Mouse (Mus musculus) embryonic facial prominence, embryonic 15.5 days (tissue): ENCODE data around the gene Cxcl12. TPM values are rescaled to one million over a fixed set of nuclear protein-coding genes. Genes with fewer than 3 reads are reported as not detected.

Experiments used
- ATAC-seq: fragments of 200-750 bp; cut with Nextera tagmentation; 2 replicates; pipeline ENCODE4 v1.8.0; 2017; ENCODE audit warnings: low read depth, moderate TSS enrichment; ENCODE audit not compliant: insufficient number of reproducible peaks, low FRiP score, low TSS enrichment
- H3K27ac ChIP-seq: fragments of 300-500 bp; sonication (generic); replicated peaks from 2 replicates; pipeline ENCODE4 v1.5.1; 2015; ENCODE audit warnings: mild to moderate bottlenecking, inconsistent platforms
- H3K27me3 ChIP-seq: fragments of 300-500 bp; sonication (generic); 2 replicates; pipeline ENCODE4 v1.6.1; 2015; ENCODE audit warnings: inconsistent platforms
- H3K36me3 ChIP-seq: fragments of 300-500 bp; sonication (generic); 2 replicates; pipeline ENCODE4 v1.6.1; 2015; ENCODE audit warnings: mild to moderate bottlenecking, inconsistent platforms
- H3K4me1 ChIP-seq: fragments of 300-500 bp; sonication (generic); 2 replicates; pipeline ENCODE4 v1.6.1; 2015; ENCODE audit warnings: inconsistent platforms
- H3K4me2 ChIP-seq: fragments of 300-500 bp; sonication (generic); replicated peaks from 2 replicates; pipeline ENCODE4 v1.6.1; 2015; ENCODE audit warnings: mild to moderate bottlenecking, inconsistent platforms
- H3K4me3 ChIP-seq: fragments of 300-500 bp; sonication (generic); replicated peaks from 2 replicates; pipeline ENCODE4 v1.5.1; 2015; ENCODE audit warnings: mild to moderate bottlenecking, inconsistent platforms
- H3K9ac ChIP-seq: fragments of 300-500 bp; sonication (generic); 2 replicates; pipeline ENCODE4 v1.6.1; 2015; ENCODE audit warnings: inconsistent platforms
- H3K9me3 ChIP-seq: fragments of 300-500 bp; sonication (generic); replicated peaks from 2 replicates; pipeline ENCODE4 v1.6.1; 2016; ENCODE audit warnings: inconsistent platforms
- WGBS: fragments of 180-500 bp; shearing (Covaris S2); methylation state at CpG from one replicate; pipeline ENCODE4 v1.1.7; 2015; 5-methylcytosine and 5-hydroxymethylcytosine counted together
- polyA plus RNA-seq: library from polyadenylated mRNA; unstranded; fragments of >200 nt; fragmentation: Nextera tagmentation; extraction: Ambion mirVana; gene quantifications from 2 replicates; pipeline ENCODE4 v1.2.1, GENCODE M21; 2015

Gene Cxcl12
- polyA plus RNA-seq, 1 experiment from 2014 or later = 261 TPM

DNA sequence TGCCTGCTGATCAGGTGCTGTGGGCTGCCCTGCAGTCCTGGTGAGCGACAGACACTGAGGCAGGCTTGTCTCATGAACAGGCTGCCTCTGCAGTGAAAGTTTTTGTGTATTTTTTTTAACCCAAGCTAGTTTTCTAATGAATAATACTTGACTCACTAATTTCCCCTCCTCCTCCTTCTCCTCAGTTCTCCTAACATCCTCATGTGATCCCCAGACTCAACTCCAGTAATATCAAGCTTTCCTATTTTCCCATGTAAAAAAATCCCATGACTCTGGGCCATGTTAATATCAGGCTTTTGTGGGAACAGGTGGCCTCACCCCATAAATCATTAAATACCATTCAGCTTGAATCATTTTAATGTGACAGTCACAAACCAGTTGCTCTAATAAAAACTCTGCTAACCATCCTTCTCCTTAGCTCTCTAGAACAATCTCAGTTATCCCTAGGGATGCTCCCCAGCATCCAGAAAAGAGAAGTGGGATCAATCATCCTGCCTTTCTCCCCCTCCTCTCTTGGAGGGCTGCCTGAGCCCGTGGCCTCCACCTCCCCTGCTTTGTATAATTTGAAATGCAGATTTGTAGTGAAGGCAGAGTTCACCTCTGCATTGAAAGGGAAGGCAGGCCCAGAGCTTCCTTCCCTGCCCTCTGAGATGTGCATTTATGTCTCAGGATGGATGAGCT is 6.9 kb downstream of the Cxcl12 start:
- peaks cover 19% of the 10 kb centered on the region; the same call in 1 of the 2 replicates for H3K36me3 ChIP-seq
- no peaks in the 10 kb centered on the region for H3K9me3 ChIP-seq
- H3K27me3 ChIP-seq = peaks cover 22% of the 10 kb centered on the region
- H3K27ac ChIP-seq = no peak overlapping the region
- H3K4me2 ChIP-seq = no peak overlapping the region
- H3K4me1 ChIP-seq = 0 out of 2 replicates have a peak, but pooled peaks cover 14% of the 10 kb centered on the region
- H3K9ac ChIP-seq = no peak overlapping the region
- no peak overlapping the region for H3K4me3 ChIP-seq
- WGBS = 64% methylated on average over 2 of the region's 2 CpGs
- no peak for ATAC-seq

DNA sequence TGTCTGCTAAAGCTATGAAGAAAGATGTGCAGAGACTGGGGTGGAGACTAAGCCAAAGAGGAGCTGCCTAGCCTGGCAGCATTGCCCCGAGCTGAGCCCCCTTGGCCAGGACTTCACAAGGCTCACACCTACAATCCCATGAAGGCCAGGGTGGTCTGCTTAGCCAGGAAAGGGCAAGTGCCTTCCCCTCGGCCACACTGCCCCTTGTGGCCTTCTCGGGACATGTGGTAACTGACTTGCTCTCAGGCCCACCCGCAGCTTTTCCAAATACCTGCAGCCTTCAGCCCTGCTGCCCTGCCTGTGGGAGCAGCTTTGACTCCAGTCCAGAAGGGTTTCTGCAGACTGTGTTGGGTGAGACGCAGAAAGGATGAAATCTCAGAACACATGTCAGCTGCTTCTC is 8.1 kb downstream of the Cxcl12 start:
- WGBS = 37% methylated on average over 5 of the region's 5 CpGs
- no peak for ATAC-seq
- H3K9me3 ChIP-seq = no peaks in the 10 kb centered on the region
- H3K9ac ChIP-seq = no peak overlapping the region
- no peak overlapping the region for H3K27ac ChIP-seq
- no peak overlapping the region for H3K4me2 ChIP-seq
- H3K27me3 ChIP-seq = peaks cover 13% of the 10 kb centered on the region
- H3K36me3 ChIP-seq = peaks cover 19% of the 10 kb centered on the region; the same call in 1 of the 2 replicates
- H3K4me3 ChIP-seq = no peak overlapping the region
- H3K4me1 ChIP-seq = 0 out of 2 replicates have a peak, but pooled peaks cover 14% of the 10 kb centered on the region

DNA sequence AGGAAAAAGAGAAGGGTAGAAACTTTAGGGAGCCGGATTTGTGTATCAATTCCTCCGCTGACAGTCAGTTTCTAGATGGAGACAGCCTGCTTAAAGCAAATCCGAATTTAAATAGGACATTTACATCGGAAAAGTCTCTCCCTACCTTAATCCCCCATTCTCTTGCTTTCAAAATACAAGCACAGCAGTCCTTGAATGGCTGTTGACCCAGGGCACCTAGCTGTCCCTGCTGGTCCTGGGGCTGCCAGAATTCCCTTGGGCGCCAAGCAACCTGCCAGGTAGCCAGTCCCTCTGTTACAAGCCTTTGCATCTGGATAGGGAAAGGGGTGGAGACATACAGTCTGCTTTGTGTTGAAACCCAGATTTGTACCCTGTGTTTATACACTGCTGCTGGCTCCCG is 12.0 kb downstream of the Cxcl12 start:
- Histone ChIP-seq H3K4me2 (no peak overlapping the region), H3K27me3 (0 out of 2 replicates have a peak, but pooled peaks cover 5% of the 10 kb centered on the region), H3K4me1 (no peaks in the 10 kb centered on the region), H3K36me3 (peaks cover 18% of the 10 kb centered on the region; the same call in 1 of the 2 replicates), H3K9me3 (no peaks in the 10 kb centered on the region), H3K4me3 (no peak overlapping the region), H3K27ac (no peak overlapping the region), H3K9ac (no peak overlapping the region)
- ATAC-seq = no peak
- 42% methylated on average over 6 of the region's 6 CpGs for WGBS

DNA sequence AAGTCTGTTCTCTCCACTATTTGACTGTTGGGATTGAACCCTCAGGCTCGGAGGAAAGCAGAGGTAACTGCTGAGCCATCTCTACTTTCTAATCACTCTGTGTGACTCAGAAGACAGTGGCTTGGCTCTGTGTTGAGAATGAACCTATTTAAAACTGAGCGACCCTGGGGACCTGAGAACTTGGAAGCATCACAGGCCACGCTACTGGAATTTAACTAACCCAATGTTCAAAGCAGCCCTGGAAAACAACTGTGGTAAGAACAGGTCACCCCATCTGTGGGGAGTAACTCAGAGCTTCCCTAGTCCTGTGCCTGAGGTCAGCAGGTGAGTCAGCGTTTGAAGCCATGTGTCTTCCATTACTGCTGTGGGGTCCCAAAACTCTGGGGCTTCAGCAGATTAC is 17.0 kb downstream of the Cxcl12 start:
- ATAC-seq = no peak
- Histone ChIP-seq H3K27ac (no peak overlapping the region), H3K4me3 (no peak overlapping the region), H3K27me3 (no peaks in the 10 kb centered on the region), H3K4me1 (no peaks in the 10 kb centered on the region), H3K9ac (no peak overlapping the region), H3K4me2 (no peak overlapping the region), H3K36me3 (no peaks in the 10 kb centered on the region), H3K9me3 (no peaks in the 10 kb centered on the region)
- WGBS = 50% methylated on average over 4 of the region's 4 CpGs

DNA sequence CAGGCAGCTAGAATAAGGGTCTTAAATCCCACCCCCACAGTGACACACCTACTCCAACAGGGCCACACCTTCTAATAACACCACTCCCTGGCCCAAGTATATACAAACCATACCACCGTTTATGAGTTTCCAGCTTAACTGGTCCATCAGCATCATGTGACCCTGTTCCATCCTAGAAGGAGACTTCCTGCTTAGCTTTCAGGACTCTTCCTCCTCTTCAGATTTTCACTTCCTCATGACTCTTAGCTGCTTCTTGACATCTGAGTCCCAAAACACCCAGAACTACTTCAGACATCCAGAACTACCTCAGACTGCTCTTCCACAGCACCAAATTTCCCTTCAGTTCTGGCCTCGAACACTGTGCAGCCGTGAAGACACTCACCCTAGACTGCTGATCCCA is 22.1 kb downstream of the Cxcl12 start:
- no peak overlapping the region for H3K4me2 ChIP-seq
- no peak for ATAC-seq
- WGBS = 90% methylated on average over 3 of the region's 3 CpGs
- H3K36me3 ChIP-seq = no peaks in the 10 kb centered on the region
- no peak overlapping the region for H3K4me3 ChIP-seq
- H3K27me3 ChIP-seq = 0 out of 2 replicates have a peak, but pooled peaks cover under 1% of the 10 kb centered on the region
- H3K9me3 ChIP-seq = no peaks in the 10 kb centered on the region
- no peak overlapping the region for H3K9ac ChIP-seq
- no peaks in the 10 kb centered on the region for H3K4me1 ChIP-seq
- no peak overlapping the region for H3K27ac ChIP-seq

DNA sequence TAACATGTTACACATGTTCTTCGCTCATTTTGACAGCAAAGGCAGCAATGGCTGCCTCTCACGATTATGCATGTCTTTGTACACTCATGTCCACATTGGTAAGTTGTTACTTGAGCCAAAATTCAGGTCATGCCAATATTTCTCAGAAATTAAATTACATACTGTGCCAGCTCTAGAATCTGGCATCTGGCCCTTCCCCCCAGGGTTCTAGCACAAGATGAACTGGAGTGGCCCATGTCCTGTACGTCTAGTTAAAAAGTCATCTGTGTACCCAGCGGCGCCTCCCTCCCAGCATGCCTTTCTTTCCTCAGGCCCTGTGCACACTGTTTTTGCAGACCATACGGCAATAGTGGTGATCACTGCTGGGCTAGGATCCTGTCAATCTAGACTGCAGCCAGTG is 23.4 kb downstream of the Cxcl12 start:
- Histone ChIP-seq H3K27me3 (0 out of 2 replicates have a peak, but pooled peaks cover 5% of the 10 kb centered on the region), H3K27ac (no peak overlapping the region), H3K36me3 (no peaks in the 10 kb centered on the region), H3K4me2 (no peak overlapping the region), H3K4me3 (no peak overlapping the region), H3K9ac (no peak overlapping the region), H3K9me3 (no peaks in the 10 kb centered on the region), H3K4me1 (no peaks in the 10 kb centered on the region)
- no peak for ATAC-seq
- WGBS = 64% methylated on average over 6 of the region's 6 CpGs

DNA sequence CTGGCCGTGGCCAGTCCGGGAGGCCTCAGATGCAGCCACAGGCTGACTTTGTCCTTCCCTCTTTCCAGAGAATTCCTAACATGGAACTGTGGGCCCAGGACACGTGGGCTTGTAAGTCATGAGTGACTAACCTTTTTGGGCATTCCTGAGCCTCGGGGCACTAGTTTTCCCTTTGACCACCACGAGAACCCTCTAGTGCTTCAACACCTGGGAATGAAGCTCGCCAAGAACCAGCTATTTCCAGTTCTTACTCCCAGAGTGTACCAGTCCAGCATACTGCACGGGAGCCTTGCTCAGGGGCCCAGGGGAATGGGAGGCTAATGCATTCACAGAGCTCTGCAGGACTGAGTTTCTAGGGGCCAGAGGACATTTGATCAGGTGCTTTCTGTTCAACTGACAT is 24.3 kb downstream of the Cxcl12 start:
- Histone ChIP-seq H3K4me2 (no peak overlapping the region), H3K9me3 (no peaks in the 10 kb centered on the region), H3K27ac (no peak overlapping the region), H3K4me3 (no peak overlapping the region), H3K27me3 (0 out of 2 replicates have a peak, but pooled peaks cover 5% of the 10 kb centered on the region), H3K4me1 (no peaks in the 10 kb centered on the region), H3K36me3 (no peaks in the 10 kb centered on the region), H3K9ac (no peak overlapping the region)
- 77% methylated on average over 7 of the region's 7 CpGs for WGBS
- no peak for ATAC-seq

DNA sequence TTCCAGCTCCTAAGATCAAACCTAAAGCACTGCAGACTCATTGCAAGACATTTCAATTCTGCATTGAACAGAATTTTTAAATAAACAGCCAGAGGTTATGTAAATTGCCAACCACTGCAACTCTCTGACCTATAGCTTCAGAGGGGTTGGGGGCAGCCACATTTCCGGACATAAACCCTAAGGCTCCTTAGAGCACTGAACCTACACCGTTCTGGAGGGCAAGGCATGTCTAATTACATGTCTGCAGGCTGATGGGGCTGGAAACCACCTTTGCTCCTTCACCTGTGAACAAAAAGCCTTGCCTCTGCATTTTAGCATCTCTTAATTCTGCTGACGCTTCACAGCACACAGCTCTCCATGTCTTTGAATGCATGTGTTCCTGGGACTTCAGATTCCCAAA is 26.9 kb downstream of the Cxcl12 start:
- H3K9me3 ChIP-seq = no peaks in the 10 kb centered on the region
- no peak overlapping the region for H3K4me2 ChIP-seq
- WGBS = 54% methylated on average over 3 of the region's 3 CpGs
- no peak for ATAC-seq
- 0 out of 2 replicates have a peak, but pooled peaks cover 5% of the 10 kb centered on the region for H3K27me3 ChIP-seq
- no peak overlapping the region for H3K4me3 ChIP-seq
- H3K27ac ChIP-seq = no peak overlapping the region
- H3K36me3 ChIP-seq = no peaks in the 10 kb centered on the region
- H3K4me1 ChIP-seq = no peaks in the 10 kb centered on the region
- no peak overlapping the region for H3K9ac ChIP-seq

DNA sequence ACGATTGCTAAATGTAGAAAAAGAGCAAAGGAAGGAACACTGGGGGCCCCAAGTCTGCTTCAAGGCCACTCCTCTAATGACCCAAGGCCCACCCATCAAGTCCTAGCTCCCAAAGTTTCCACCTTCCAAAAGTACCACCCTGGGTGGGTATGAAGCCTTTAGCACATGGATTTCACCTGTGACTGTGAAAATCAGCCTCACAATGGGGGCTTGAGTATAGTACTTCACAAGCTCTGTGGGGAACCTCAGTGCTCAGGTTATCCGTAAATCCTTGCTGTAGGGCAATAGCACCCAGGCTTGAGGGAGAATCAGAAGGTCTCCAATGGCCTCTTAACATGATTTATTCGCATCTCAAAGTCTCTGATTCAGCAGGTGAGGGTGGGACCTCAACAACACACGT is 30.5 kb downstream of the Cxcl12 start:
- Histone ChIP-seq H3K9ac (no peak overlapping the region), H3K36me3 (no peaks in the 10 kb centered on the region), H3K4me3 (no peak overlapping the region), H3K27ac (no peak overlapping the region), H3K9me3 (no peaks in the 10 kb centered on the region), H3K4me1 (no peaks in the 10 kb centered on the region), H3K4me2 (no peak overlapping the region), H3K27me3 (0 out of 2 replicates have a peak, but pooled peaks cover 7% of the 10 kb centered on the region)
- WGBS = 76% methylated on average over 4 of the region's 4 CpGs
- ATAC-seq = no peak

DNA sequence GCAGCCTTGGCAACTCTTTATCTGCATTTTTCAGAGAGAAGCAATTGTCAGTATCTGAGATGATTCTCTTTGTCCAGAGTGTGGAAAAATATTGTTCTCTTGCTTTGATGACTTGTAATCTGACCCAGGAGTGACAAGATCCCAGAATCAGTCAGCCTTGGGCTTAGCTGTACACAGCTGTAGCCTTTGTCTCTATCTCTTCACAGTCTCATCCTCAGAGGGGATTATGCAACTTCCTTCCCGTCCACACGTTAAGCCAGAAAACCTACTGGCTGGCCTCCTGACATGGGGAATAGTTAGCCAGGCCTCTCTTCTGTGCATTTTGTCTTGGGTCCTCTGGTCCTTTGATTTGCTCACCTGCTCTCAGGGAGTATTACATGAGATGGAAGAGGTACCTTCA is 31.4 kb downstream of the Cxcl12 start:
- Histone ChIP-seq H3K4me2 (no peak overlapping the region), H3K9me3 (no peaks in the 10 kb centered on the region), H3K9ac (no peak overlapping the region), H3K4me1 (no peaks in the 10 kb centered on the region), H3K36me3 (no peaks in the 10 kb centered on the region), H3K4me3 (no peak overlapping the region), H3K27me3 (0 out of 2 replicates have a peak, but pooled peaks cover 10% of the 10 kb centered on the region), H3K27ac (no peak overlapping the region)
- no peak for ATAC-seq
- 37% methylated on average over 2 of the region's 2 CpGs for WGBS

DNA sequence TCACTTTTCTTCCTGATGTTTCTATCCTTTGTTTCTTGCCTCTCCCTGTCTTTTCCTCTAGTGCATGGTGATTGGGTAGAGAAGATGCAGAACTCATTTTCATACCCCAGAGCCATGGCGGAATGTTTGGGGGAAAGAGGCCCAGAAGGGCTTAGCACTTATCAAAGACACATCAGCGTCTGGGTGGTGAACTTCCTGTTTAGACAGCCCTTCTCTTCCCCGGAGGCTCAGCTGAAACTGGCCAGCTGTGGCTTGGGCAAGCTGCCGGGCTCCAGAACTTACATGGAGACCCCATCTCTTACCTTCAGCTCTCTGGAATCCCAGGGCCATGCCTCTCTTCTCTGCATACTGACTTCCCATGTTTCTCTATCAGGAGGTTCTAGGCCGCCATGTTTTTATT is 32.6 kb downstream of the Cxcl12 start:
- WGBS = 48% methylated on average over 5 of the region's 5 CpGs
- Histone ChIP-seq H3K9ac (no peak overlapping the region), H3K9me3 (no peaks in the 10 kb centered on the region), H3K27me3 (0 out of 2 replicates have a peak, but pooled peaks cover 6% of the 10 kb centered on the region), H3K27ac (no peak overlapping the region), H3K4me3 (no peak overlapping the region), H3K4me1 (no peaks in the 10 kb centered on the region), H3K36me3 (no peaks in the 10 kb centered on the region), H3K4me2 (no peak overlapping the region)
- no peak for ATAC-seq

DNA sequence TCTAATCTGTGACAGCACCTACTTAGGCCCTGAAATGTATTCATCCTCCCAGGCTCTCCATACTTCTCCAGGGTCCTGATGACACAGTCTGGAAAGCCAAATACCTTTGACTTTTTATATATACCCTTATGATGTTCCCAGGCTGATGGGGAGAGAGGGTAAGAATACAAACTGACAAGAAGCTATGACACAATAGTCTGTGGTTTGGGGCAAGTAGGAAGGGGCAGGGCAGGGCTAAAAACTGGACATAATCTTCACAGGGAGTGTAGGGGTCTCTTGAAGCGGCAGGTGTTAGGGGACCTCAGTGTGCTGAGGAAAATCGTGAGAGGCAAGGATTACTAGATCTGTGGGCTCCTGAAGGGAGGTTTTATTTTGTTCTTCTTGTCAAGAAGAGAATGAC is 33.1 kb downstream of the Cxcl12 start:
- WGBS = 81% methylated on average over 2 of the region's 2 CpGs
- no peak for ATAC-seq

More for the DNA sequence above, 33.1 kb downstream of the Cxcl12 start:
- H3K27ac ChIP-seq = no peak overlapping the region
- no peak overlapping the region for H3K4me3 ChIP-seq
- 0 out of 2 replicates have a peak, but pooled peaks cover 6% of the 10 kb centered on the region for H3K27me3 ChIP-seq
- no peaks in the 10 kb centered on the region for H3K4me1 ChIP-seq
- no peaks in the 10 kb centered on the region for H3K36me3 ChIP-seq
- no peaks in the 10 kb centered on the region for H3K9me3 ChIP-seq
- H3K4me2 ChIP-seq = no peak overlapping the region
- H3K9ac ChIP-seq = no peak overlapping the region
